Mouse (Mus musculus) spleen, postnatal 36 days (tissue): Measurements from ENCODE around the gene Olfr1505.

ENCODE experiments used
- DNase-seq, 2 experiments: peaks; one replicate each; pipeline ENCODE4 v3.0.0; 2022; ENCODE audit warnings: low spot score in 2 of 2, mixed read lengths in 1 of 2

Gene Olfr1505

GRCm38 (mm10) chr19:13913230-13913629, at the start of gene Olfr1505:
Olfr1505 (plus strand) TSS chr19:13913530.
- DNase-seq = no peak

DNA sequence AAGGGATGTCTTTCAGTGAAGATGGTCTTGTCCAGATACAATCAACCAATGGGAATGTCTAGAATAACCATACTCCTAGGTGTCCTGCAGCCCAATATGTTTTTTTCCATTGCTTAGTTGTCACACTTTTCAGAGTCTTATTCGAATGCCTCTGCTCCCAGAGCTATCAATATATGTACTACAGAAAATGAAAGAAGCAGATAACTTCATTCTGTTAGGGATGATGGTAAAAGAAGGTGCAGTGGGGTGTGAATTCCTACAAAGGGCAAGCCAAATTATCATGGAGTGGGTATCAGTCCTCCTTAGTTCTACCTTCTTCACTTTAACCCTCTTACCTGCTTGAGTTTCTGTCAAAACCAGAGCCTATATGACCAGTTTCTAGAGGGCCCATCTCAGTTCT, 15.5 kb upstream of the Olfr1505 start, which contains the start of gene Olfr1504:
Gene Olfr1504 (minus strand): TSS at position 101 of the 400 bp plus-strand sequence.
- no peak for DNase-seq
